Mouse (Mus musculus) liver, embryonic 13.5 days (tissue): ENCODE results near the gene Csta1. TPM values are rescaled to one million over a fixed set of nuclear protein-coding genes. Genes with fewer than 3 reads are reported as not detected.
"Not testable (repeated sequence)": the region's sequence is repeated elsewhere in the genome, so short reads cannot be mapped to it uniquely, and the experiment has no call there.

Experiments
- ATAC-seq: fragments of 200-750 bp; cut with Nextera tagmentation; 2 replicates; pipeline ENCODE4 v1.8.0; 2017; ENCODE audit warnings: low read depth, mild to moderate bottlenecking, moderate number of reproducible peaks, moderate library complexity
- DNase-seq: peaks from one replicate; pipeline ENCODE4 v3.0.0; 2022
- H3K27ac ChIP-seq: fragments of 300-500 bp; sonication (generic); 2 replicates; pipeline ENCODE4 v1.5.1; 2015; ENCODE audit warnings: moderate library complexity, mild to moderate bottlenecking, inconsistent platforms
- H3K27me3 ChIP-seq: fragments of 300-500 bp; sonication (generic); 2 replicates; pipeline ENCODE4 v1.6.1; 2015; ENCODE audit warnings: mild to moderate bottlenecking, inconsistent platforms
- H3K36me3 ChIP-seq: fragments of 300-500 bp; sonication (generic); 2 replicates; pipeline ENCODE4 v1.6.1; 2015; ENCODE audit warnings: mild to moderate bottlenecking, inconsistent platforms
- H3K4me1 ChIP-seq: fragments of 300-500 bp; sonication (generic); replicated peaks from 2 replicates; pipeline ENCODE4 v1.6.1; 2015; ENCODE audit warnings: inconsistent platforms
- H3K4me2 ChIP-seq: fragments of 300-500 bp; sonication (generic); 2 replicates; pipeline ENCODE4 v1.6.1; 2015; ENCODE audit warnings: inconsistent platforms, mild to moderate bottlenecking, moderate library complexity
- H3K4me3 ChIP-seq: fragments of 300-500 bp; sonication (generic); replicated peaks from 2 replicates; pipeline ENCODE4 v1.5.1; 2015; ENCODE audit warnings: mild to moderate bottlenecking, inconsistent platforms
- H3K9ac ChIP-seq: fragments of 300-500 bp; sonication (generic); 2 replicates; pipeline ENCODE4 v1.6.1; 2015; ENCODE audit warnings: mild to moderate bottlenecking, inconsistent platforms
- H3K9me3 ChIP-seq: fragments of 300-500 bp; sonication (generic); replicated peaks from 2 replicates; pipeline ENCODE4 v1.6.1; 2016; ENCODE audit warnings: inconsistent platforms
- WGBS: fragments of 180-500 bp; shearing (Covaris S2); methylation state at CpG from one replicate; pipeline ENCODE4 v1.1.7; 2015; ENCODE audit not compliant: insufficient replicate concordance; 5-methylcytosine and 5-hydroxymethylcytosine counted together
- polyA plus RNA-seq: library from polyadenylated mRNA; unstranded; fragments of >200 nt; fragmentation: Nextera tagmentation; extraction: Ambion mirVana; gene quantifications from 2 replicates; pipeline ENCODE4 v1.2.1, GENCODE M21; 2015

Csta1 gene
- polyA plus RNA-seq, result not detected in 2 replicates

DNA sequence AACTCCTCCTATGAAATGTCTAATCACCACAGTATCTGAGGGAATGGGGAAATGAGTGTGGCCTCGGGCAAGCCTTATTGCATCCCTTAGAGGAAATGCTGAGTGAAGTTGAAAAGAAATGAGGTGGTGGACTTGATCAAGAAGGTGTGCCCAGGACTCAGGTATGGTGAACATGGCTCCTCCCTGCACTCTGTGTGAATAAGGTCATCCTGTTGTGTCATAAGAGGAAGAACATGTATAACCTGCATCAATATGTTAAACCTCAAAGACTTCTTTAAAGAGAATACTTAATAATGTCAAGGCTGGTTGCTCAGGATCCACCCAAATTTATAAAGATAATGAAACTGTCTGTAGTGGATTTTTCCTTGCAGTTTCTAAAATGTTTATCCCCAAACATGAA is at the start of gene Csta1:
TSS of gene Csta1 (minus strand) at position 101 of the 400 bp plus-strand sequence.
- H3K4me2 ChIP-seq, result no peak within 1 kb of the TSS
- ATAC-seq (no peak), DNase-seq (no peak)
- 53% methylated on average over 1 of the region's 1 CpGs for WGBS
- H3K27ac ChIP-seq, result no peak within 1 kb of the TSS
- H3K4me3 ChIP-seq, result no peak within 1 kb of the TSS
- no peaks in the 10 kb centered on the region for H3K4me1 ChIP-seq
- H3K9me3 ChIP-seq, result no peaks in the 10 kb centered on the region
- H3K9ac ChIP-seq, result no peak within 1 kb of the TSS
- H3K36me3 ChIP-seq, result no peaks in the 10 kb centered on the region
- H3K27me3 ChIP-seq, result no peaks in the 10 kb centered on the region

DNA sequence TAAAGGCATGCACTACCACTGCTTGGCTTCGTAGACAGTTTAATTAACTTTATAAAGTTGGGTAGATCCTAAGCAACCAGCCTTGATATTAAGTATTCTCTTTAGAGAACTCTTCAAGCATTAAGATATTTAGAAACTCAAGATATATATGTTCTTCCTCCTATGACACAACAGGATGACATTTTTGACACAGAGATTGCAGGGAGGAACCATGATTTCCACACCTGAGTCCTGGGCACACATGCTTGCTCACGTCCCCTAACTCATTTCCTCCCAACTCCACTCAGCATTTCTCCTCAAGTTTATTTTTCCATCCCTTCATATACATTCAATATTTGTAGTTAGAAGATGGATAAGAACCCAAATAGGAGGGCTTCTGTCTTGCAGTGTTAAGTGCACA is 48.9 kb upstream of the Csta1 start:
- Histone ChIP-seq H3K9ac (no peak overlapping the region), H3K9me3 (no peaks in the 10 kb centered on the region), H3K4me1 (no peaks in the 10 kb centered on the region), H3K36me3 (no peaks in the 10 kb centered on the region), H3K27ac (no peak overlapping the region), H3K4me2 (no peak overlapping the region), H3K4me3 (no peak overlapping the region), H3K27me3 (no peaks in the 10 kb centered on the region)
- DNase-seq (no peak), ATAC-seq (no peak)
- WGBS, result 55% methylated on average over 2 of the region's 2 CpGs

DNA sequence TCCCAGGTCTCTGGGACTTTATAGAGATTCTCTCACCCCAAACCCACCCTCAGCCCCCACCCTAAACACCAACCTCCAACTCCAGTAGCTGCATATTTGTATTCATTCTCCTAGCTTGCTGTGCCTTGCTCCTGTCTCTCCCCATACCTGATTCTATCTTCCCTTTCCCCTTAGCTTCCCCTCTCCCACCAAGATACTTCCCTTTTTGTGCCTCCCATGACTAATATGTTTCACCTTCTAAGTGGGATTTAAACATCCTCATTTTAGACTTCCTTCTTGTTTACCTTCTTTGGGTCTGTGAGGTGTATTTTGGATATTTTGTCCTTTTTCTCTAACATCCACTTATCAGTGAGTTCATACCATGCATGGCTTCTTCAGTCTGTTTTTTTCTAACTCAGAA is 45.1 kb upstream of the Csta1 start:
- no peaks in the 10 kb centered on the region for H3K27me3 ChIP-seq
- ATAC-seq, result no peak
- no peak overlapping the region for H3K4me2 ChIP-seq

DNA sequence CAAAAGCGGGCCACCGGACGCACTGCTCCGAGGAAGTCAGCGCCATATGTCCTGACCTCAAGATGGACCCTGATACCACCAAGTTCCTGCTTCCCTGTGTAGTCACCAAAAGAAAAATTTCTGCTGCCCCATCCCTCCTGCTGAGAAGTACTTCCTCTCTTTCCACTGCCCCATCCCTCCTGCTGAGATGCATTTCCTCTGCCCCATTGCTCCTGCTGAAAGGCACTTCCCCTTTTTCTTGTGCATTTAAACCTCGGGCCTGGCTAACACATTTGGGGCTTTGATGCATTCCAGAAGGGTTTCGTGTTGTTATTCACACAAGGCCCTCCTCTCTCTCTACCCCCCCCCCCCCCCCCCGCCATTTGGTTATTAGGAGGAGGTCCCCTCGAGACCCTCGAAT is 36.8 kb upstream of the Csta1 start:
- not testable (repeated sequence) for H3K36me3 ChIP-seq, H3K9me3 ChIP-seq, H3K9ac ChIP-seq, H3K4me2 ChIP-seq, ATAC-seq, H3K27ac ChIP-seq, DNase-seq, H3K4me1 ChIP-seq, H3K27me3 ChIP-seq, H3K4me3 ChIP-seq
- 67% methylated on average over 9 of the region's 10 CpGs for WGBS

More for the DNA sequence above, 45.1 kb upstream of the Csta1 start:
- no peaks in the 10 kb centered on the region for H3K4me1 ChIP-seq
- no peaks in the 10 kb centered on the region for H3K36me3 ChIP-seq
- no peak overlapping the region for H3K27ac ChIP-seq
- H3K4me3 ChIP-seq, result no peak overlapping the region
- H3K9ac ChIP-seq, result no peak overlapping the region
- H3K9me3 ChIP-seq, result no peaks in the 10 kb centered on the region
- no peak for DNase-seq

- H3K9ac ChIP-seq, result no peak within 1 kb of the TSS
- no peaks in the 10 kb centered on the region for H3K36me3 ChIP-seq
- no peaks in the 10 kb centered on the region for H3K4me1 ChIP-seq
- DNase-seq (no peak), ATAC-seq (no peak)
- no peak within 1 kb of the TSS for H3K27ac ChIP-seq
- no peak within 1 kb of the TSS for H3K4me2 ChIP-seq
- no peaks in the 10 kb centered on the region for H3K9me3 ChIP-seq
- no peak within 1 kb of the TSS for H3K4me3 ChIP-seq
- no peaks in the 10 kb centered on the region for H3K27me3 ChIP-seq
Measured at GRCm38 (mm10) chr16:36156402-36156975, 25.4 kb upstream of the Csta1 start, which contains the start of gene Stfa2l1. TSS of gene Stfa2l1 (plus strand) at chr16:36156811.

DNA sequence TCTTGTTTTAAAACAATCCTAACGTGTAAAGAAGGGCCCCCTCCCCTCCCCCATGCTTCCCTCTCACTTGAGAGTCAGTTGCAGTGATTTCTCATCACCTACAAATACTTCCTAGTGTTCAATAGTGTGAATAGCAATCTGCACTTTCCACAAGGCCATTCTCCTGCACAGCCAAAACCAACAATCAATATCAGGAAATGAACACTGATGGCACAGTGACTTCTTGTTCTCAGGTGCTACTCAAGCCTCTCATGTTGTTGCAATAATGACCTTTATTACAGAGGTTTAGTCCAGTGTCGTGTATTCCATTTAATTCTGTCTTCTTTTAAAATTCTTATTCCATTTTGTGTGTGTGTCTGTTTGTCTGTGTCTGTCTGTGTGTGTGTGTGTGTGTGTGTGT is 7.2 kb upstream of the Csta1 start:
- Histone ChIP-seq H3K4me2 (no peak overlapping the region), H3K4me1 (no peaks in the 10 kb centered on the region), H3K27ac (no peak overlapping the region), H3K4me3 (no peak overlapping the region), H3K9me3 (no peaks in the 10 kb centered on the region), H3K27me3 (no peaks in the 10 kb centered on the region), H3K36me3 (no peaks in the 10 kb centered on the region), H3K9ac (no peak overlapping the region)
- DNase-seq (no peak), ATAC-seq (no peak)
- WGBS, result 47% methylated on average over 2 of the region's 2 CpGs

- Histone ChIP-seq H3K27me3 (no peaks in the 10 kb centered on the region), H3K27ac (no peak overlapping the region), H3K9ac (no peak overlapping the region), H3K4me3 (no peak overlapping the region), H3K4me2 (no peak overlapping the region), H3K9me3 (no peaks in the 10 kb centered on the region), H3K36me3 (no peaks in the 10 kb centered on the region), H3K4me1 (no peaks in the 10 kb centered on the region)
- DNase-seq, result no peak
- no peak for ATAC-seq
- 72% methylated on average over 7 of the region's 7 CpGs for WGBS
Measured at GRCm38 (mm10) chr16:36128092-36128491, 2.9 kb downstream of the Csta1 start.

DNA sequence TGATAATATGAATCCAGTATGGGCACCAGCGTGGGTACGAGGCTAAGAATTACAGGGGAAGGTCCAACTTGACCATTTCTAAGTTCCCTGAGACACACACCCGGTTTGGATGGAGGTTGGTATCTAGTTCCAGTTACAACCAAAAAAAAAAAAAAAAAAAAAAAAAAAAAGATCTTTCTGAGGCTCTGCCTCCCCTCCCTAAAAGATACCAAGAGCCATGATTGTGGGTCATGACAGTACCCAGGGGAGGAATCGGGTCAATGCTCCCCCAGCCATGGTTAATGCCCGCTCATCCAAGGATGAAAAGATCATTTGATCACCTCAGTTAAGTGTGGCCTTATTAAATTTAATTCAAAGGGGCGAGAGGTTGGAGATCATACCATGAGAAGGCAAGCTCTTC is 15.3 kb downstream of the Csta1 start:
- not testable (repeated sequence) for H3K27me3 ChIP-seq, H3K4me3 ChIP-seq, H3K9ac ChIP-seq, H3K27ac ChIP-seq, H3K9me3 ChIP-seq, ATAC-seq, H3K36me3 ChIP-seq, H3K4me2 ChIP-seq, DNase-seq, H3K4me1 ChIP-seq
- WGBS, result 66% methylated on average over 6 of the region's 6 CpGs

DNA sequence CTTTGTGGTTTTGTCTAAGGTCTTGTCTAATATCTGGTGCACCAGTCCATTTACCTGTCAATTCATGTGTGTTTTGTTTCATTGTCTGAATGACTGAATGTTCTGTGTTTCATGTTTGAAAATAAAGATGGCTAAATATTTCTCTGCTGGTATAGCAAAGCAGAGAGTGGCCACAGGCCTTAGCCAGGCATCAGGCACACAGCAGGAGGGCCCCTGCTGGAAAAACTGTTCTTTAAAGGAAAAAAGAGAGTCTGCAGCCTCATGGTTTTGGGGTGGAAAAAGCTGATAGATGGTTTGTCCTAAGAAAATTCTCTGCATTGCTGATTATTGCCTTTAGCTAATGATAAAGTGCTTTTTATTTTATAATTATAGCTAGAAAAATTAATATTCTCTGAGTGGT is 19.6 kb downstream of the Csta1 start:
- H3K27me3 ChIP-seq, result not testable (repeated sequence)

DNA sequence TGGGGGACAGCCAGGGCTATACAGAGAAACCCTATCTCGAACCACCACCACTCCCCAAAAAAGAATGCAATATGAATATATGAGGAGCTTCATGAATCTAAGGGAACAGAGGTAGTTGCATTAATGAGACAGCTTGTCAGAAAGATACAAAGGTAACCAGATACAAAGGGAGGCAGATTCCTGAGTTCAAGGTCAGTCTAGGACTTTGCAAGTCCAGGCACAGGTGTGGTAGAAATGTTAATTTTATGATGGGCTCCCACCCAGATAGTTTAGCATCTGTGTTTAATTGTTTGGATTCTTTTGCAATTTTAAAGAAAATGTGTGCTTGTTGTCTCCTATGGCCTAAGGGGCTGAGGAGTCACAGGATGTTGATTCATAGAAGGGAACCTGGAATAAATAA is 28.8 kb downstream of the Csta1 start:
- no peaks in the 10 kb centered on the region for H3K9me3 ChIP-seq
- ATAC-seq (no peak), DNase-seq (no peak)
- no peak overlapping the region for H3K27ac ChIP-seq
- no peak overlapping the region for H3K4me3 ChIP-seq
- no peak overlapping the region for H3K9ac ChIP-seq
- no peaks in the 10 kb centered on the region for H3K36me3 ChIP-seq
- H3K4me1 ChIP-seq, result no peaks in the 10 kb centered on the region
- H3K27me3 ChIP-seq, result no peaks in the 10 kb centered on the region
- H3K4me2 ChIP-seq, result no peak overlapping the region
- 54% methylated on average over 1 of the region's 1 CpGs for WGBS

More for the DNA sequence above, 19.6 kb downstream of the Csta1 start:
- not testable (repeated sequence) for DNase-seq, H3K9ac ChIP-seq, ATAC-seq, H3K4me2 ChIP-seq, H3K4me3 ChIP-seq, H3K36me3 ChIP-seq, H3K9me3 ChIP-seq, H3K27ac ChIP-seq, H3K4me1 ChIP-seq

DNA sequence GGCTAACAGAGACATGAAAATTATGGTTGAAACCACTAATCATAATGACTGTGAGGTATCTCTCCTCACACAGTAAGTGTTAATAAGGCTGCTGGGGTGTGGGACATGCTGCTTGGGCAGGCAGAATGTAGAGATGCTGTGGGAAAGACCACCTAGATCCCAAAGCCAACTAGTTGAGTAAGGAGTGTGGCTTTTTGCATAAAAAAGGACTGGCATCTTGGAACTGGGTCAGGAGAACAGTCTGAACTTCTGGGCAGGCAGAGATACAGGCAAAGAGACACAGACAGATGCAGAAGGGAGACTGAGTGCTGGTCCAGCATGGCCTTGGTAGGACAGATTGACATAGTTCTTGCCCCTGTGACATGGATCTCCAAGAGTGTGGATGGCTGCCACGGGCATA is 29.5 kb downstream of the Csta1 start:
- no peak for DNase-seq
- no peaks in the 10 kb centered on the region for H3K9me3 ChIP-seq
- no peaks in the 10 kb centered on the region for H3K4me1 ChIP-seq
- H3K27ac ChIP-seq, result no peak overlapping the region
- no peak overlapping the region for H3K4me2 ChIP-seq
- H3K36me3 ChIP-seq, result no peaks in the 10 kb centered on the region
- no peak for ATAC-seq
- no peak overlapping the region for H3K9ac ChIP-seq
- WGBS, result 48% methylated on average over 1 of the region's 1 CpGs
- H3K27me3 ChIP-seq, result no peaks in the 10 kb centered on the region
- no peak overlapping the region for H3K4me3 ChIP-seq

DNA sequence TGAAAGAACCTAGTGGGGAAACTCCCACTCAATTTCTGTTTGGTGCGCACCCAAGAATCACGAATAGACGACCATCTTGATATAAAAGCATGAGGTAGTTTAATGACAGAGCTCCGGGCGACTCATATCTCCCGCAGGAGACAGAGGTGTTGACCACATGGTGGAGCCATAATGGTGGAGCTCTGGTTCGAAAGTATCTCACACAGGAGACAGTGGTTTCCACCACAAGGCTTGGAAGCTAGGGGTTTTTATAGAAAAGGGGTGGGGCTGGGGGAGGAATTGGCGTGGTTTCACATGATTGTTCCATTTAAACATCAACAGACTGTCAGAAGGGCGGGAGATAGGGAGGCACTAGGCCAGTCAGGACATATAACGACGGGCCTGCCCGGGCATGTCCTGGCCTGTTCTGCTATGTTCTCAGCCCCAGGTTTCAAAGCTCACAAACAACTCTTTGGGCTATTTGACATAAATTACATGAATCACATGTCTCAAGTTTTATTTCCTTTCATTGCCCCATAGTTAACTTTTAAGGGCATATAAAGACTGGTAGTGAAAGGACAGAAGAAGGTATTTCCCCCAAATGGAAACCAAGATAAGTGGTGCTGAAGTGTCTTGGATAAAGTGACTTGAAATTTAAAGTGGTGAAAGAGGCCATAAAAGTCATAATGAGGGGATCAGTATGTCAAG is 33.1 kb downstream of the Csta1 start:
- not testable (repeated sequence) for ATAC-seq, H3K4me1 ChIP-seq, H3K9ac ChIP-seq, H3K4me3 ChIP-seq, H3K27me3 ChIP-seq, DNase-seq, H3K27ac ChIP-seq, H3K4me2 ChIP-seq, H3K36me3 ChIP-seq, H3K9me3 ChIP-seq
- 77% methylated on average over 12 of the region's 12 CpGs for WGBS
